Mouse (Mus musculus) Muller cell, postnatal 12 days (primary cell): ENCODE measurements around the gene P4ha3.
"Not testable (repeated sequence)": the region's sequence is repeated elsewhere in the genome, so short reads cannot be mapped to it uniquely, and the experiment has no call there.

Source experiments
- DNase-seq: peaks from one replicate; pipeline ENCODE4 v3.0.0-alpha.2; 2015; ENCODE audit errors: inconsistent ontology term

The P4ha3 gene

GRCm38 (mm10) chr7:100285383-100285782, at the start of gene P4ha3:
Gene P4ha3 (plus strand): TSS chr7:100285520.
- peak; percentile 34 for DNase-seq

DNA sequence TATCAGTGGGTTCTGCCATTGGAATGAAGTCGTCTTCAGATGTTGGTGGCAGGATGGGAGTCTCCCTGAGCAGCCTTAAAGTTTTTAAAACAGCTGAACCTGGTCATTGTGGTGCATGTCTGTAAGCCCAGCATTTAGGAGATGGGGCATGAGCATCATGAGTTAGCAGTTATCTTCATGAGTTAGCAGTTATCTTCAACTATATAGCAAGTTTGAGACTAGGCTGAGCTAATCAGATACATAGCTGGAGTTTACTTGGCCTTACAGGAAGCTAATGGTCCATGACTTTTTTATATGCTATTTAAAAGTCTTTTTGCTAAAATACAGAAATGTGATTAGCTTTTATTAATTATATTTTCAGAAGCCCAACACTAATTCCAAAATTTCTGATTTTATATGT, 47.0 kb upstream of the P4ha3 start:
- no peak for DNase-seq

DNA sequence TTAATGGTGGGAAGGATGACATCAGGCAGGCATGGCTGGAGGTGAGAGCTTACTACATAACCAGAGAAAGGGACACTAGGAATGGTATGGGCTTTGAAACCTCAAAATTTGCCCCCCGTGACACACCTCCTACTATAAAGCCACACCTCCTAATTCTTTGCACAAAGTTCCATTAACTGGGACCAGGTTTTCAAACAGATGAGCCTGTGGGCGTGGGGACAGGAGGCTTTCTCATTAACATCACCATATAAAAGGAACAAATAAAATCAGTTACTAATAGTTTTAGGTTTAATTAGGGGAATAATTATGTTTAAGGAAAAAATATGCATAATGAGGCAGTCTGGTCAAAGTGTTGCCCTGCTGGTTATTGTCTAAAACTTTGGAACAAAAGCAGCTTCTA, 44.7 kb upstream of the P4ha3 start:
- no peak for DNase-seq

GRCm38 (mm10) chr7:100243007-100243406, 42.3 kb upstream of the P4ha3 start:
- no peak for DNase-seq

GRCm38 (mm10) chr7:100244225-100244624, 41.1 kb upstream of the P4ha3 start:
- no peak for DNase-seq

- DNase-seq, result no peak
Measured at GRCm38 (mm10) chr7:100245176-100245575, 40.1 kb upstream of the P4ha3 start.

GRCm38 (mm10) chr7:100250667-100251066, 34.7 kb upstream of the P4ha3 start:
- DNase-seq, result no peak

GRCm38 (mm10) chr7:100262350-100262749, 23.0 kb upstream of the P4ha3 start:
- no peak for DNase-seq

GRCm38 (mm10) chr7:100264934-100265333, 20.4 kb upstream of the P4ha3 start:
- not testable (repeated sequence) for DNase-seq

- DNase-seq, result no peak
Measured at GRCm38 (mm10) chr7:100272369-100272768, 13.0 kb upstream of the P4ha3 start.

DNA sequence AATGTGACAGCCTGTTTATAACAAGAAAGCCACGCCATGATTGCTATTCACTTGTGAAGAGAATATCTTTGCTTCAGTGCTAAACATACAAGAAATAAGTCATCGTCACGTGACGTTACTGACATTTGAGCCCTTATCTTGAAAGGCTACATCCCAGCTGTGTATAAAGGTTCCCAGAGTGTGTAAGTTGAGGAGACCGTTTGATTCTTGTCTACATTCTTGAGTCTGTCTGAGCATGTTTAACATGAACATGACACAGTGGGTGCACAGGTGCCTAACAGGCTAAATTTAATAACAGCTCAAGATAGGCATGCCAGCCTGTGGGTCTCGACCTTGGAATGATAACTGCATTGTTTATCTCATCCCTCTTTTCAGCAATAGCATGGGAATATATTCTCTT, 10.8 kb upstream of the P4ha3 start:
- no peak for DNase-seq

DNA sequence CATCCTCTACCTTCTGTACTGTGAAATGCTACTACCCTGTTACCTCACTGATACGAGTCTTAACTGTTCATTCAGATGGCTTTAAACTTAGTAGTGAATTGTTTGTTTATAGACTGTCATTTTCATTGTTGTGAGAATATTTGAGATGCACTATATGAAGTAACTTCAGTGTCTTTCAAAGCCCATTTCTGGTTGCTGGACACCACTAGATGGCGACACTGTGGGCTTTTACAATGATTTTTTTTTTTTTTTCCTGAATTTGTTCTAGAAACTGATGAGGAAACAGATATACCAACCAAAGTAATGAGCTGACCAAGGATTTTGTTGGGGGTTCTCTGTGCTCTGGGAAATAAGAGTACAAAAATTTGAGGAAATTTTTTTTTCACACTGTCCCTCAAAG, 8.9 kb upstream of the P4ha3 start:
- DNase-seq, result no peak

DNA sequence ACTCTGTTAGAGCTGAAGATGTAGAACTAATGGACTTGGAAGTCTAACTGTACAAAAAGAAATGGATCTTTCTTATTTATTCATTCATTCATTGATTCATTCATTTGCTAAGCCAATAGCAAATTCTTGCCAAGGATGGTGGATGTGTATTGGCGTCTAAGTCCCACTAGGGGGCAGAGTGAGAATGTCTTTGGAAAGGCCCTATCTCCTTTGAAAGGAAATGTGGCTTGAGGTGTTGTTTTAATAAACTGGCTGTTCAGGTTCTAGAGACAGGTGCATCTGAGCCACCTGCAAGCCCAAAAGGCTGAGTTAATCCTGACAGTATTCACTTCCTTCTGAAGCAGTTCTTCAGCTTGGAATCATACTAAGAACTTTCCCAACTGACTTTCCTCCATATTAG, 5.5 kb upstream of the P4ha3 start:
- peak; percentile 45 for DNase-seq

DNA sequence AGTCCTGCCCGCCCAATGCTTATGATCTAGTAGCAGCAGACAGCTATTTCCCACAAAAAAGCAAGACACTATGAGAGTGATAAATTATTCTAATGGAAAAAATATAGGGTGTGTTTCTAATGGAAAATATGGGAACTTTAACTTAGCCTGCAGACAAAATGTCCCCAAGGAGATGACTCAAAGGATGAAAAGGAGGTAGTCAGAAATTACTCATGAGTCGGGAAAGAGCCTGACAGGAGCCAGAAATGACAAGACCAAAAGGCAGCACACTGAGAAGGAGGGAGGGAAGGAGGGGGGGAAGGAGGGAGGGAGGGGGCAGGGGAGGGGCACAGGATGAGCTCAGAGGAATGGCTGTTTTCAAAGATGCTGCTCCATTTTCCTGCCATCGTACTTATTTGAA, 3.7 kb upstream of the P4ha3 start:
- peak; percentile 33 for DNase-seq

DNA sequence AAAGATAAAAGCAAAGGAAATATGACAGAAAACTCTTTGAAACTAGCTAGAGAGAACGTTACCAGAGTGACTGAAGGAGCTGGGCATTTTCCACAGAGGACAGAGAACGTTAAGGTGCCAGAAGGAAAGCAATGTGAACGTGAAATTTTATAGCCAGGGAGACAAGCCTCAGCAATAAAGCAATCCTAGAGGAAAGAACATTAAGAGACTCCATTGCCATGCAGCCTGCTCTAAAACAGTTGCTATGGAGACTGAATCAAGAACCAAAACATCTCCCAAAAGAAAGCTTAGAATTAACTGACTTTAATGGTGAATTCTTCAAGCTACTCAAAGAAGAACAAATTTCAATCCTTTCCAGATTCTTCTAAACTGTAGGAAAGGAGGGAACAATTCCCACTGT, 2.0 kb upstream of the P4ha3 start:
- DNase-seq, result no peak

GRCm38 (mm10) chr7:100287748-100288578, 2.6 kb downstream of the P4ha3 start:
- peak; percentile 72 for DNase-seq

- DNase-seq, result no peak
Measured at GRCm38 (mm10) chr7:100288622-100289021, 3.3 kb downstream of the P4ha3 start.

GRCm38 (mm10) chr7:100293546-100293945, 8.2 kb downstream of the P4ha3 start:
- no peak for DNase-seq

DNA sequence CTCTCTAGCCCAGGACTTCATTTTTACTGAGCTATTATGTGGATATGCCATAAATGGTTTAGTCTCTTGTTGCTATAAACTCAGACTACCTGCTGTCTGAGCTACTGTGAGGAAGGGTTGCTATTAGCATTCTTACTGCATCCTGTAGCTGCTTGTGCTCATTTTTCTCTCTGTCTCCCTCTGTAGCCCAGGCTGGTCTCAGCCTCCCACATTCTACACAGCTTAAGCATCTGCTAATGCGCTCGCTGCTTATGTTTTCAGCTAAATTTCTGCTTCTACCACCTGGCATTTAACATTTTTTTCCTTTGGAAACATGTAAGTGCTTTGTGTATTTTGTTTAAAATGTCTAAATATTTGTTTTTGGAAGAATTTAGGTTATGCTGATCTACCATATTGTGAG, 10.4 kb downstream of the P4ha3 start:
- DNase-seq, result no peak

DNA sequence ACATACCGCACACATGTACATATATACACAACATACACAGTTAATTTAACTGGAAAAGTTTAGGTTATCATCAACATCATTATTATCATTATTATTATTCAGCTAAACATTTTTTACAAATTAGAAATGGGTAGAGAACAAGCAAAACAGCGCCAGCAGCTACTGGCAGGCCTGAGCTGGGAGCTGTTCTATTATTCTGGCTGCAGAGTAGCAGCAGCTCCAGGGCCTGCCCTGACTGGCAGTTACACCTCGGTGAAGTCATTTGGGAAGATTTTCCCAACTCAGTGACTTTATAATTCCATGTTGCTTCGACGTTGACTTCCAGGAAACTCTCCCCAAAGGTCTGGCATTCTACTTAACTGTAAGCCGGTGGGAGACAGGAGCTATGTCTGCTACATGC, 11.4 kb downstream of the P4ha3 start:
- DNase-seq, result no peak

- no peak for DNase-seq
Measured at GRCm38 (mm10) chr7:100298861-100299510, 13.7 kb downstream of the P4ha3 start.

DNA sequence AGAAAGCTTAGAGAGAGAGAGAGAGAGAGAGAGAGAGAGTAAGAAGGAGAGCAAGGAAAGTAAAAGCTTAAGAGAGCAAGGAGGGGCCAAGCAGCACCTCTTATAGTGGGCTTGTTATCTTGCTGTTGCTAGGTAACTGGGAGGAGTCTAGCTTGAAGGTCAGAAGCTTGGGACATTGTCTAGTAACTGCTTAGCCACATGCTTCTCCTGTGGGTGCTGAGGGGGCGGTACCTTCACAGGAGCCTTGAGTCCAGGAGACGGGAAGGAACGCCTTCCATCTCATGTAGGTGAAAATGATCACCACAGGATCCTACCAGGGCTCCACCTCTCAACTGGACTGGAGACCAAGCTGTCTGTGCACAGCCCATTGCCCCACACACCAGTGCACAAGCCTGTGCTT, 16.1 kb downstream of the P4ha3 start:
- no peak for DNase-seq

- peak; percentile 90 for DNase-seq
Measured at GRCm38 (mm10) chr7:100302316-100302715, 17.0 kb downstream of the P4ha3 start.
